Mouse (Mus musculus): ENCODE measurements around the gene Chchd10.
"Not testable (repeated sequence)": the region's sequence is repeated elsewhere in the genome, so short reads cannot be mapped to it uniquely, and the experiment has no call there.

Gene Chchd10

GRCm38 (mm10) chr10:75932891-75933290 is at the start of gene Chchd10:
TSS of gene Chchd10 (plus strand) at chr10:75933130.
- DNase-seq: no peak

GRCm38 (mm10) chr10:75883232-75883552 is 49.7 kb upstream of the Chchd10 start:
- peak; percentile 90 to 95 for DNase-seq

- no peak for DNase-seq
Measured at GRCm38 (mm10) chr10:75884742-75885141, 48.2 kb upstream of the Chchd10 start.

- DNase-seq: not testable (repeated sequence)
Measured at GRCm38 (mm10) chr10:75887504-75887903, 45.4 kb upstream of the Chchd10 start.

- no peak for DNase-seq
Measured at GRCm38 (mm10) chr10:75889406-75890153, 43.4 kb upstream of the Chchd10 start.

- peak; percentile 97 to 99 for DNase-seq
Measured at GRCm38 (mm10) chr10:75893089-75893750, 39.7 kb upstream of the Chchd10 start, which contains the start of gene Derl3. TSS of gene Derl3 (plus strand) at chr10:75893413.

GRCm38 (mm10) chr10:75894601-75895000 is 38.3 kb upstream of the Chchd10 start:
- no peak for DNase-seq

- DNase-seq: no peak
Measured at GRCm38 (mm10) chr10:75895730-75896129, 37.2 kb upstream of the Chchd10 start.

- no peak for DNase-seq
Measured at GRCm38 (mm10) chr10:75896208-75896607, 36.7 kb upstream of the Chchd10 start.

- peak; percentile 81 to 93 for DNase-seq
Measured at GRCm38 (mm10) chr10:75897373-75897772, 35.6 kb upstream of the Chchd10 start.

GRCm38 (mm10) chr10:75898039-75898564 is 34.8 kb upstream of the Chchd10 start:
- no peak for DNase-seq

- peak; percentile 49 to 82 for DNase-seq
Measured at GRCm38 (mm10) chr10:75898846-75899245, 34.1 kb upstream of the Chchd10 start.

GRCm38 (mm10) chr10:75904391-75904790 is 28.5 kb upstream of the Chchd10 start:
- DNase-seq: no peak

- no peak for DNase-seq
Measured at GRCm38 (mm10) chr10:75906882-75907281, 26.0 kb upstream of the Chchd10 start.

- peak in 1 of 2 experiments; percentile 27 for DNase-seq
Measured at GRCm38 (mm10) chr10:75910698-75911097, 22.2 kb upstream of the Chchd10 start.

GRCm38 (mm10) chr10:75913013-75913589 is 19.8 kb upstream of the Chchd10 start:
- DNase-seq: no peak

- no peak for DNase-seq
Measured at GRCm38 (mm10) chr10:75915557-75915956, 17.4 kb upstream of the Chchd10 start.

GRCm38 (mm10) chr10:75916840-75917239 is 16.1 kb upstream of the Chchd10 start:
- no peak for DNase-seq

- no peak for DNase-seq
Measured at GRCm38 (mm10) chr10:75919026-75919425, 13.9 kb upstream of the Chchd10 start.

GRCm38 (mm10) chr10:75921026-75921725 is 11.8 kb upstream of the Chchd10 start, which contains the start of gene Smarcb1:
TSS of gene Smarcb1 (minus strand) at chr10:75921617.
- DNase-seq: peak; percentile 97

- DNase-seq: peak in 1 of 2 experiments; percentile 42
Measured at GRCm38 (mm10) chr10:75921726-75922560, 11.0 kb upstream of the Chchd10 start.

- DNase-seq: no peak
Measured at GRCm38 (mm10) chr10:75924324-75924723, 8.6 kb upstream of the Chchd10 start.

All from kidney, postnatal 25 days (tissue).